Mouse (Mus musculus) ES-Bruce4 (cell line): ENCODE data around the gene Gipc3.

ENCODE experiments used
- CTCF ChIP-seq: IDR thresholded peaks from one replicate; pipeline ENCODE4 v1.8.1; 2011; ENCODE audit warnings: low read depth, low read length
- EP300 ChIP-seq: IDR thresholded peaks from 2 replicates; pipeline ENCODE4 v1.6.1; 2011; ENCODE audit warnings: low read depth, low read length; ENCODE audit not compliant: insufficient read depth
- POLR2A ChIP-seq: IDR thresholded peaks from one replicate; pipeline ENCODE4 v1.8.1; 2011; ENCODE audit warnings: low read length; ENCODE audit not compliant: insufficient read depth

- TF ChIP-seq CTCF (no peak), POLR2A (no peak), EP300 (no peak)
Measured at GRCm38 (mm10) chr10:81288601-81289000, 54.5 kb downstream of the Gipc3 start.
